Mouse (Mus musculus) ES-Bruce4 (cell line): ENCODE measurements around the gene Cblb. TPM values are rescaled to one million over a fixed set of nuclear protein-coding genes. Genes with fewer than 3 reads are reported as not detected.

ENCODE experiments used
- H3K27ac ChIP-seq: 2 replicates; pipeline ENCODE4 v1.5.1; 2012; ENCODE audit warnings: low read length, inconsistent platforms; ENCODE audit not compliant: insufficient read depth
- H3K27me3 ChIP-seq: 2 replicates; pipeline ENCODE4 v1.6.1; 2012; ENCODE audit warnings: mild to moderate bottlenecking, low read length, inconsistent platforms; ENCODE audit not compliant: control insufficient read depth, poor library complexity, insufficient read depth, severe bottlenecking
- H3K36me3 ChIP-seq: 2 replicates; pipeline ENCODE4 v1.6.1; 2012; ENCODE audit warnings: inconsistent platforms, mild to moderate bottlenecking, low read length, moderate library complexity; ENCODE audit not compliant: control insufficient read depth, poor library complexity, insufficient read depth, severe bottlenecking
- H3K4me1 ChIP-seq: one replicate; pipeline ENCODE4 v1.8.1; 2011; ENCODE audit warnings: low read length; ENCODE audit not compliant: control insufficient read depth, insufficient read depth
- H3K4me3 ChIP-seq: 2 replicates; pipeline ENCODE4 v1.5.1; 2011; ENCODE audit warnings: low read depth, mild to moderate bottlenecking, low read length
- H3K9ac ChIP-seq: 2 replicates; pipeline ENCODE4 v1.6.1; 2012; ENCODE audit warnings: low read depth, mild to moderate bottlenecking, inconsistent platforms; ENCODE audit not compliant: poor library complexity, severe bottlenecking
- H3K9me3 ChIP-seq: replicated peaks from 2 replicates; pipeline ENCODE4 v1.6.1; 2012; ENCODE audit warnings: mild to moderate bottlenecking, low read length, inconsistent platforms; ENCODE audit not compliant: control insufficient read depth, poor library complexity, insufficient read depth, severe bottlenecking
- CTCF ChIP-seq: IDR thresholded peaks from one replicate; pipeline ENCODE4 v1.8.1; 2011; ENCODE audit warnings: low read depth, low read length
- EP300 ChIP-seq: IDR thresholded peaks from 2 replicates; pipeline ENCODE4 v1.6.1; 2011; ENCODE audit warnings: low read depth, low read length; ENCODE audit not compliant: insufficient read depth
- POLR2A ChIP-seq: IDR thresholded peaks from one replicate; pipeline ENCODE4 v1.8.1; 2011; ENCODE audit warnings: low read length; ENCODE audit not compliant: insufficient read depth
- polyA plus RNA-seq: library from polyadenylated mRNA; stranded (reverse); fragments of >200 nt; gene quantifications from 2 replicates; pipeline ENCODE4 v1.2.4, GENCODE M21; 2011; ENCODE audit warnings: low read depth; ENCODE audit not compliant: missing spikeins, insufficient read depth, insufficient read length

Cblb gene
- polyA plus RNA-seq, 1 experiment, result 21.1 TPM

GRCm38 (mm10) chr16:52194866-52195265 lies 163.8 kb downstream of the Cblb start:
- no peaks in the 10 kb centered on the region for H3K27me3 ChIP-seq
- H3K9ac ChIP-seq, result no peak overlapping the region
- H3K27ac ChIP-seq, result no peak overlapping the region
- no peaks in the 10 kb centered on the region for H3K4me1 ChIP-seq
- no peaks in the 10 kb centered on the region for H3K9me3 ChIP-seq
- H3K4me3 ChIP-seq, result no peak overlapping the region
- no peaks in the 10 kb centered on the region for H3K36me3 ChIP-seq
- TF ChIP-seq CTCF (no peak), POLR2A (no peak), EP300 (no peak)

GRCm38 (mm10) chr16:52200107-52200506 lies 169.1 kb downstream of the Cblb start:
- Histone ChIP-seq H3K4me1 (no peaks in the 10 kb centered on the region), H3K4me3 (no peak overlapping the region), H3K9me3 (no peaks in the 10 kb centered on the region), H3K36me3 (no peaks in the 10 kb centered on the region), H3K9ac (no peak overlapping the region), H3K27me3 (no peaks in the 10 kb centered on the region), H3K27ac (no peak overlapping the region)
- no peak for TF ChIP-seq POLR2A
- TF ChIP-seq CTCF, result no peak
- no peak for TF ChIP-seq EP300

- no peak overlapping the region for H3K27ac ChIP-seq
- TF ChIP-seq CTCF, result no peak
These were observed 180.0 kb downstream of the Cblb start for GRCm38 (mm10) chr16:52210844-52211606.

GRCm38 (mm10) chr16:52219069-52219468 lies 188.0 kb downstream of the Cblb start:
- no peaks in the 10 kb centered on the region for H3K27me3 ChIP-seq
- no peak overlapping the region for H3K9ac ChIP-seq
- no peak for TF ChIP-seq POLR2A
- TF ChIP-seq CTCF, result peak; percentile 40
- no peak for TF ChIP-seq EP300
- H3K4me1 ChIP-seq, result no peaks in the 10 kb centered on the region
- H3K36me3 ChIP-seq, result no peaks in the 10 kb centered on the region
- H3K27ac ChIP-seq, result no peak overlapping the region
- H3K9me3 ChIP-seq, result no peaks in the 10 kb centered on the region
- H3K4me3 ChIP-seq, result no peak overlapping the region

More at GRCm38 (mm10) chr16:52210844-52211606, 180.0 kb downstream of the Cblb start:
- no peaks in the 10 kb centered on the region for H3K4me1 ChIP-seq
- H3K27me3 ChIP-seq, result no peaks in the 10 kb centered on the region
- no peak overlapping the region for H3K4me3 ChIP-seq
- no peaks in the 10 kb centered on the region for H3K9me3 ChIP-seq
- no peaks in the 10 kb centered on the region for H3K36me3 ChIP-seq
- no peak overlapping the region for H3K9ac ChIP-seq

GRCm38 (mm10) chr16:52222896-52223295 lies 191.9 kb downstream of the Cblb start:
- no peaks in the 10 kb centered on the region for H3K36me3 ChIP-seq
- H3K9ac ChIP-seq, result no peak overlapping the region
- no peaks in the 10 kb centered on the region for H3K27me3 ChIP-seq
- TF ChIP-seq EP300 (no peak), POLR2A (no peak), CTCF (no peak)
- no peak overlapping the region for H3K4me3 ChIP-seq
- H3K9me3 ChIP-seq, result no peaks in the 10 kb centered on the region
- H3K4me1 ChIP-seq, result no peaks in the 10 kb centered on the region
- H3K27ac ChIP-seq, result no peak overlapping the region

DNA sequence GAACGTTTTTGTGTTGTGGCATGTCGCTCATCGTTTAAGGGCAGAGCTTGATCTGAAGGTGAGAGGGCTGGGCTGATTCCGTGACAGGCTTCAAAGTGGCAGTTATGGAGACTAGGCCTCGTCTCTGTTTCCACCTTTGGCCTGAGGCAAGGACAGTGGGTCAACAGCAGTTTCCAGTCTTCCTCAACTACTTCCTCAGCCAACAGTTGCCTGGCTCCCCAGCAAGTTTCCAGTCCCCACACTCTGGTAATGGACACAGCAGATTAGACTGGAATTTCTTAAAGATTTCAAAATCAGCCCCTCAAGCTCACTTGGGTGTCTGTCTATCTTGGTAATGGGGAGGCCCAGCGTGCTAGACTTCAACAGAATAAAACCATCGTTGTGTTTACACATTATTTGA lies 198.4 kb downstream of the Cblb start:
- Histone ChIP-seq H3K36me3 (no peaks in the 10 kb centered on the region), H3K9me3 (no peaks in the 10 kb centered on the region), H3K4me1 (no peaks in the 10 kb centered on the region), H3K4me3 (no peak overlapping the region), H3K27me3 (no peaks in the 10 kb centered on the region), H3K27ac (no peak overlapping the region), H3K9ac (no peak overlapping the region)
- TF ChIP-seq POLR2A, result no peak
- no peak for TF ChIP-seq CTCF
- no peak for TF ChIP-seq EP300
